Comparison of ENCODE assay signal across 8 mouse cellular contexts in the genomic region with DNA sequence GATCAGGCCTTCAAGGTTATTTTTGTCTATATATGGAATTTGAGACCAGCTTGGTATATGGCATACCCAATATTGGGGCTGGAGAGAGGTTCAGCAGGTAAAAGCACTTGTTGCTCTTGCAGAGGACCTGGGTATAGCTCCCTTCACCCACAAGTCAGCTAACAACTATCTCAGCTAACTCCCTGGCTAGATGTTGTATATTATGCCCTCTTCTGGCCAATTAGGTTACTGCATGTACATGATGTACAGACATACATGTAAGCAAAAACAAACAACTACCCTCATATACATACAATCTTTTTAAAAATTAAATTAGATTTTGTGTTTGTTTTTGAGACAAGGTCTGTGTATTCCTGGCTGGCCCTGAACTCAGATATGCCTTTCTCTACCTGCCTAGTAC. TPM values are rescaled to one million over a fixed set of nuclear protein-coding genes. Genes with fewer than 3 reads are reported as not detected.
DNase-seq lines count a peak whose midpoint lies in the region; ATAC-seq and TF ChIP-seq lines count a peak whose summit lies in the region.

No protein-coding gene starts in this region.

- no peak for TF ChIP-seq POLR2A in bone marrow macrophage, adult 2 months (IDR thresholded peaks at IDR 0.05; ENCODE audit: borderline replicate concordance, low read depth, low read length)

- no peak for ATAC-seq in lung, embryonic 14.5 days (ENCODE audit: insufficient read depth)
- ATAC-seq in heart, embryonic 14.5 days (ENCODE audit: insufficient number of reproducible peaks, insufficient read depth, low FRiP score, low read depth), result no peak
- no peak for ATAC-seq in lung, embryonic 16.5 days (ENCODE audit: low read depth)
- no peak for ATAC-seq in activated CD4-positive, CD25-positive, alpha-beta regulatory T cell, adult 4 months

- peaks cover 41% of the 10 kb centered on the region for H3K36me3 ChIP-seq in lung, embryonic 14.5 days (ENCODE audit: insufficient read depth)
- peaks cover 42% of the 10 kb centered on the region for H3K36me3 ChIP-seq in heart, embryonic 14.5 days (ENCODE audit: control insufficient read depth, insufficient read depth, low read length)
- H3K36me3 ChIP-seq in lung, embryonic 16.5 days (ENCODE audit: control insufficient read depth, insufficient read depth, low read length), result peaks cover 9% of the 10 kb centered on the region

- H3K9me3 ChIP-seq in lung, embryonic 14.5 days (ENCODE audit: low read depth, low read length), result no peaks in the 10 kb centered on the region
- no peaks in the 10 kb centered on the region for H3K9me3 ChIP-seq in heart, embryonic 14.5 days (ENCODE audit: control insufficient read depth, low read length)
- H3K9me3 ChIP-seq in lung, embryonic 16.5 days (ENCODE audit: control insufficient read depth, low read length), result no peaks in the 10 kb centered on the region

- no peak overlapping the region for H3K27ac ChIP-seq in lung, embryonic 14.5 days (ENCODE audit: low read depth)
- H3K27ac ChIP-seq in bone marrow macrophage, adult 2 months (ENCODE audit: insufficient read depth, low read depth, low read length), result no peak overlapping the region
- no peak overlapping the region for H3K27ac ChIP-seq in heart, embryonic 14.5 days (replicated peaks in 1 of 2; ENCODE audit: control insufficient read depth in 1 of 2, insufficient read depth in 1 of 2, low read depth in 2 of 2, low read length in 2 of 2)
- no peak overlapping the region for H3K27ac ChIP-seq in lung, embryonic 16.5 days (ENCODE audit: low read length)

- H3K9ac ChIP-seq in lung, embryonic 14.5 days, result no peak overlapping the region
- H3K9ac ChIP-seq in heart, embryonic 14.5 days (ENCODE audit: low read length), result no peak overlapping the region; the same call in 1 of the 2 replicates
- H3K9ac ChIP-seq in lung, embryonic 16.5 days (ENCODE audit: low read length), result no peak overlapping the region

- no peaks in the 10 kb centered on the region for H3K27me3 ChIP-seq in lung, embryonic 14.5 days (ENCODE audit: insufficient read depth, low read length)
- no peaks in the 10 kb centered on the region for H3K27me3 ChIP-seq in heart, embryonic 14.5 days (ENCODE audit: control insufficient read depth, insufficient read depth, low read length)
- no peaks in the 10 kb centered on the region for H3K27me3 ChIP-seq in lung, embryonic 16.5 days (ENCODE audit: control insufficient read depth, insufficient read depth, low read depth, low read length)

- H3K4me1 ChIP-seq in lung, embryonic 14.5 days (ENCODE audit: insufficient read depth), result peaks cover 7% of the 10 kb centered on the region
- H3K4me1 ChIP-seq in bone marrow macrophage, adult 2 months (ENCODE audit: control insufficient read depth, insufficient read depth, low read length), result peaks cover 10% of the 10 kb centered on the region
- H3K4me1 ChIP-seq in heart, embryonic 14.5 days (ENCODE audit: control insufficient read depth in 2 of 2, insufficient read depth in 2 of 2, low read length in 2 of 2), result peaks cover 6 to 30% of the 10 kb centered on the region in 2 experiments
- peaks cover 16% of the 10 kb centered on the region for H3K4me1 ChIP-seq in lung, embryonic 16.5 days (replicated peaks; ENCODE audit: control insufficient read depth, insufficient read depth, low read length)

- peak overlapping the region; percentile 73 for H3K4me2 ChIP-seq in lung, embryonic 14.5 days
- peak overlapping the region; percentile 85 for H3K4me2 ChIP-seq in heart, embryonic 14.5 days (ENCODE audit: low read length)
- peak overlapping the region; percentile 86 for H3K4me2 ChIP-seq in lung, embryonic 16.5 days (ENCODE audit: low read depth, low read length)

- peak; percentile 80 for DNase-seq in lung, embryonic 14.5 days
- no peak for DNase-seq in lung, postnatal 14 days
- no peak for DNase-seq in yolk sac, embryonic 10.5 days (ENCODE audit: low spot score)
- no peak for DNase-seq in left cerebral cortex, postnatal 36 days (ENCODE audit: low spot score in 2 of 2)

- TF ChIP-seq CTCF in lung, embryonic 14.5 days (IDR thresholded peaks at IDR 0.05; ENCODE audit: low read depth), result peak; percentile 65
- TF ChIP-seq CTCF in bone marrow macrophage, adult 2 months (IDR thresholded peaks at IDR 0.05; ENCODE audit: low read depth, low read length), result no peak

- intact Hi-C loops in left cerebral cortex, postnatal 36 days (cut with DNase I), result loop anchor here (5.0 kb wide), 1 partner anchor 152 kb away; no protein-coding TSS in a partner anchor

- H3K4me3 ChIP-seq in lung, embryonic 14.5 days (ENCODE audit: low read depth, low read length), result peak overlapping the region; percentile 82
- peak overlapping the region; percentile 93 for H3K4me3 ChIP-seq in bone marrow macrophage, adult 2 months (ENCODE audit: insufficient read depth, low read length)
- H3K4me3 ChIP-seq in heart, embryonic 14.5 days (ENCODE audit: control insufficient read depth in 1 of 2, insufficient read depth in 1 of 2, low read depth in 1 of 2, low read length in 2 of 2), result no peak overlapping the region
- H3K4me3 ChIP-seq in lung, embryonic 16.5 days (ENCODE audit: low read length), result no peak overlapping the region; the same call in 1 of the 2 replicates

RNA-seq across cellular contexts. Expression of a gene that starts 1.7 kb away (rescaled TPM):
- 205 and 220 TPM in 2 replicates for polyA plus RNA-seq in lung, embryonic 14.5 days (2014; fragmentation: Nextera tagmentation; extraction: Ambion mirVana)
- polyA plus RNA-seq in bone marrow macrophage, adult 2 months (2012; ENCODE audit: insufficient read depth, insufficient read length, missing spikeins), result 168 and 170 TPM in 2 replicates
- polyA plus RNA-seq in heart, embryonic 14.5 days (2014; fragmentation: Nextera tagmentation; extraction: Ambion mirVana), result 129 and 131 TPM in 2 replicates
- 396 and 415 TPM in 2 replicates for polyA plus RNA-seq in lung, embryonic 16.5 days (2015; fragmentation: Nextera tagmentation; extraction: Ambion mirVana)
- total RNA-seq in left cerebral cortex, postnatal 36 days (2021), result 100 to 1,000 TPM; 207 to 208 TPM
- 100 to 1,000 TPM; 133 to 252 TPM for polyA plus RNA-seq in activated CD4-positive, CD25-positive, alpha-beta regulatory T cell, adult 4 months (2017; shearing (Covaris generic))

RNA-seq across cellular contexts. Expression of a gene that starts 2.4 kb away (rescaled TPM):
- 24.0 and 25.2 TPM in 2 replicates for polyA plus RNA-seq in lung, embryonic 14.5 days (2014; fragmentation: Nextera tagmentation; extraction: Ambion mirVana)
- polyA plus RNA-seq in bone marrow macrophage, adult 2 months (2012; ENCODE audit: insufficient read depth, insufficient read length, missing spikeins), result 44.9 and 47.3 TPM in 2 replicates
- 19.3 and 22.6 TPM in 2 replicates for polyA plus RNA-seq in heart, embryonic 14.5 days (2014; fragmentation: Nextera tagmentation; extraction: Ambion mirVana)
- 25.8 and 27.9 TPM in 2 replicates for polyA plus RNA-seq in lung, embryonic 16.5 days (2015; fragmentation: Nextera tagmentation; extraction: Ambion mirVana)
- total RNA-seq in left cerebral cortex, postnatal 36 days (2021), result 10 to 100 TPM; 83.4 to 89.9 TPM
- 10 to 100 TPM; 14.9 to 18.3 TPM for polyA plus RNA-seq in activated CD4-positive, CD25-positive, alpha-beta regulatory T cell, adult 4 months (2017; shearing (Covaris generic))

RNA-seq across cellular contexts. Expression of a gene that starts 29.6 kb away (rescaled TPM):
- polyA plus RNA-seq in lung, embryonic 14.5 days (2014; fragmentation: Nextera tagmentation; extraction: Ambion mirVana), result 58.6 and 63.6 TPM in 2 replicates
- 28.7 and 32.9 TPM in 2 replicates for polyA plus RNA-seq in bone marrow macrophage, adult 2 months (2012; ENCODE audit: insufficient read depth, insufficient read length, missing spikeins)
- 37.0 and 43.4 TPM in 2 replicates for polyA plus RNA-seq in heart, embryonic 14.5 days (2014; fragmentation: Nextera tagmentation; extraction: Ambion mirVana)
- 60.8 and 63.8 TPM in 2 replicates for polyA plus RNA-seq in lung, embryonic 16.5 days (2015; fragmentation: Nextera tagmentation; extraction: Ambion mirVana)
- 10 to 100 TPM; 50.1 to 52.6 TPM for total RNA-seq in left cerebral cortex, postnatal 36 days (2021)
- polyA plus RNA-seq in activated CD4-positive, CD25-positive, alpha-beta regulatory T cell, adult 4 months (2017; shearing (Covaris generic)), result 10 to 100 TPM; 30.4 to 34.4 TPM

RNA-seq across cellular contexts. Expression of a gene that starts 53.2 kb away (rescaled TPM):
- 19.4 and 21.6 TPM in 2 replicates for polyA plus RNA-seq in lung, embryonic 14.5 days (2014; fragmentation: Nextera tagmentation; extraction: Ambion mirVana)
- polyA plus RNA-seq in bone marrow macrophage, adult 2 months (2012; ENCODE audit: insufficient read depth, insufficient read length, missing spikeins), result 21.1 and 23.3 TPM in 2 replicates
- 15.9 and 17.3 TPM in 2 replicates for polyA plus RNA-seq in heart, embryonic 14.5 days (2014; fragmentation: Nextera tagmentation; extraction: Ambion mirVana)
- 23.0 and 24.1 TPM in 2 replicates for polyA plus RNA-seq in lung, embryonic 16.5 days (2015; fragmentation: Nextera tagmentation; extraction: Ambion mirVana)
- 10 to 100 TPM; 16.3 to 22.1 TPM for total RNA-seq in left cerebral cortex, postnatal 36 days (2021)
- 1 to 10 TPM; 2.5 to 3.8 TPM for polyA plus RNA-seq in activated CD4-positive, CD25-positive, alpha-beta regulatory T cell, adult 4 months (2017; shearing (Covaris generic))

Comparison
In these comparisons a context has a peak if more than half of its experiments do, and no peak if none do; other contexts are left out.
1. H3K4me3 ChIP-seq: peak in lung, embryonic 14.5 days (single experiment) and bone marrow macrophage, adult 2 months (single experiment); none in heart, embryonic 14.5 days (0 of 2) and lung, embryonic 16.5 days (single experiment).
2. Peak in every context shown above with its lines, with median percentiles within 50 percentile points of each other: H3K4me2 ChIP-seq.